Mouse (Mus musculus) heart, embryonic 14.5 days (tissue): ENCODE data around the gene Gm2035. TPM values are rescaled to one million over a fixed set of nuclear protein-coding genes. Genes with fewer than 3 reads are reported as not detected.
"Not testable (repeated sequence)": the region's sequence is repeated elsewhere in the genome, so short reads cannot be mapped to it uniquely, and the experiment has no call there.

ENCODE experiments used
- ATAC-seq: fragments of 200-750 bp; cut with Nextera tagmentation; 2 replicates; pipeline ENCODE4 v1.8.0; 2017; ENCODE audit warnings: low read depth, moderate TSS enrichment; ENCODE audit not compliant: insufficient number of reproducible peaks, insufficient read depth, low FRiP score
- H3K27ac ChIP-seq, 2 experiments: fragments of 200-500 bp in 1 of 2; fragments of 300-500 bp in 1 of 2; sonication (generic) in 1 of 2; replicated peaks in 1 of 2; 2 replicates each; pipeline ENCODE4 v1.5.1; 2012 to 2014; ENCODE audit warnings: low read depth in 2 of 2, low read length in 2 of 2, control low read depth in 1 of 2, mild to moderate bottlenecking in 1 of 2, mixed read lengths in 1 of 2; ENCODE audit not compliant: control insufficient read depth in 1 of 2, insufficient read depth in 1 of 2
- H3K27me3 ChIP-seq: fragments of 300-500 bp; sonication (generic); 2 replicates; pipeline ENCODE4 v1.6.1; 2014; ENCODE audit warnings: mild to moderate bottlenecking, low read length, control low read depth; ENCODE audit not compliant: control insufficient read depth, insufficient read depth
- H3K36me3 ChIP-seq: fragments of 300-500 bp; sonication (generic); 2 replicates; pipeline ENCODE4 v1.6.1; 2014; ENCODE audit warnings: mild to moderate bottlenecking, control low read depth, low read length, mixed read lengths; ENCODE audit not compliant: control insufficient read depth, insufficient read depth
- H3K4me1 ChIP-seq, 2 experiments: fragments of 200-500 bp in 1 of 2; fragments of 300-500 bp in 1 of 2; sonication (generic) in 1 of 2; 2 replicates each; pipeline ENCODE4 v1.6.1; 2012 to 2014; ENCODE audit warnings: low read length in 2 of 2, control low read depth in 1 of 2, mixed read lengths in 1 of 2; ENCODE audit not compliant: control insufficient read depth in 2 of 2, insufficient read depth in 2 of 2
- H3K4me2 ChIP-seq: fragments of 300-500 bp; sonication (generic); 2 replicates; pipeline ENCODE4 v1.6.1; 2014; ENCODE audit warnings: mild to moderate bottlenecking, low read length
- H3K4me3 ChIP-seq, 2 experiments: fragments of 200-500 bp in 1 of 2; fragments of 300-500 bp in 1 of 2; sonication (generic) in 1 of 2; 2 replicates each; pipeline ENCODE4 v1.5.1; 2012 to 2014; ENCODE audit warnings: low read length in 2 of 2, mild to moderate bottlenecking in 2 of 2, control low read depth in 1 of 2, low read depth in 1 of 2, moderate library complexity in 1 of 2; ENCODE audit not compliant: control insufficient read depth in 1 of 2, insufficient read depth in 1 of 2
- H3K9ac ChIP-seq: fragments of 300-500 bp; sonication (generic); 2 replicates; pipeline ENCODE4 v1.6.1; 2014; ENCODE audit warnings: mild to moderate bottlenecking, low read length
- H3K9me3 ChIP-seq: fragments of 300-500 bp; sonication (generic); 2 replicates; pipeline ENCODE4 v1.6.1; 2016; ENCODE audit warnings: low read length, control low read depth; ENCODE audit not compliant: control insufficient read depth
- WGBS: fragments of 180-500 bp; shearing (Covaris S2); extraction: QIAGEN DNeasy Blood & Tissue Kit; methylation state at CpG from one replicate; pipeline ENCODE4 v1.1.7; 2014; 5-methylcytosine and 5-hydroxymethylcytosine counted together
- polyA plus RNA-seq: library from polyadenylated mRNA; unstranded; fragments of >200 nt; fragmentation: Nextera tagmentation; extraction: Ambion mirVana; gene quantifications from 2 replicates; pipeline ENCODE4 v1.2.1, GENCODE M21; 2014

The Gm2035 gene
- polyA plus RNA-seq, result not detected in 2 replicates

- not testable (repeated sequence) for H3K27me3 ChIP-seq, ATAC-seq, H3K9me3 ChIP-seq, H3K27ac ChIP-seq, H3K36me3 ChIP-seq, H3K9ac ChIP-seq, H3K4me3 ChIP-seq, H3K4me2 ChIP-seq, H3K4me1 ChIP-seq
- 69% methylated on average over 2 of the region's 2 CpGs for WGBS
Measured at GRCm38 (mm10) chr12:87919721-87920120, at the start of gene Gm2035. Gene Gm2035 (minus strand): TSS chr12:87919857.

- not testable (repeated sequence) for H3K9ac ChIP-seq, H3K27ac ChIP-seq, H3K4me3 ChIP-seq, H3K9me3 ChIP-seq, H3K4me2 ChIP-seq, H3K36me3 ChIP-seq, H3K4me1 ChIP-seq, H3K27me3 ChIP-seq, ATAC-seq
- 70% methylated on average over 2 of the region's 2 CpGs for WGBS
Measured at GRCm38 (mm10) chr12:87953780-87954179, 34.1 kb upstream of the Gm2035 start, which contains the start of gene Gm2042. Gene Gm2042 (plus strand): TSS chr12:87954080.

- H3K4me1 ChIP-seq, H3K9ac ChIP-seq, H3K27me3 ChIP-seq, ATAC-seq, H3K9me3 ChIP-seq, H3K4me3 ChIP-seq, H3K27ac ChIP-seq, H3K4me2 ChIP-seq, H3K36me3 ChIP-seq: not testable (repeated sequence)
- WGBS, result 67% methylated on average over 1 of the region's 1 CpGs
Measured at GRCm38 (mm10) chr12:87895070-87895469, 24.6 kb downstream of the Gm2035 start, which contains the start of gene Gm2022. Gene Gm2022 (plus strand): TSS chr12:87895370.

- H3K36me3 ChIP-seq, H3K4me2 ChIP-seq, ATAC-seq, H3K9me3 ChIP-seq, H3K27ac ChIP-seq, H3K27me3 ChIP-seq, H3K4me1 ChIP-seq, H3K9ac ChIP-seq, H3K4me3 ChIP-seq: not testable (repeated sequence)
- 71% methylated on average over 5 of the region's 5 CpGs for WGBS
Measured at GRCm38 (mm10) chr12:87873772-87874171, 45.9 kb downstream of the Gm2035 start, which contains the start of gene Gm2016. Gene Gm2016 (plus strand): TSS chr12:87874072.

Other genes starting within 250 kb of the Gm2035 start
- gene Gm21319, start 144.1 kb downstream of the Gm2035 start, polyA plus RNA-seq, result not detected in 2 replicates
- gene Gm21936, start 124.3 kb downstream of the Gm2035 start, polyA plus RNA-seq, result not detected in 2 replicates
- gene BB287469, start 103.3 kb downstream of the Gm2035 start, polyA plus RNA-seq, result not detected in 2 replicates
- not detected in 2 replicates for gene Gm2001, start 77.5 kb downstream of the Gm2035 start, polyA plus RNA-seq
- gene Gm2016, start 45.8 kb downstream of the Gm2035 start, polyA plus RNA-seq, result not detected in 2 replicates
- gene Gm2022, start 24.5 kb downstream of the Gm2035 start, polyA plus RNA-seq, result not detected in 2 replicates
- not detected in 2 replicates for gene Gm2042, start 34.2 kb upstream of the Gm2035 start, polyA plus RNA-seq
- gene Gm2075, start 92.0 kb upstream of the Gm2035 start, polyA plus RNA-seq, result not detected in 2 replicates
- not detected in 2 replicates for gene Gm6803, start 98.9 kb upstream of the Gm2035 start, polyA plus RNA-seq
- gene Gm2056, start 107.1 kb upstream of the Gm2035 start, polyA plus RNA-seq, result not detected in 2 replicates
- gene Gm16368, start 163.8 kb upstream of the Gm2035 start, polyA plus RNA-seq, result not detected in 2 replicates